Mouse (Mus musculus) small intestine, adult 2 months (tissue): Measurements from ENCODE around the gene Enpp5.

Experiments
- CTCF ChIP-seq: fragments of 200-500 bp; IDR thresholded peaks from 2 replicates; pipeline ENCODE4 v1.5.1; 2012; ENCODE audit warnings: low read depth, mild to moderate bottlenecking, control low read depth, inconsistent platforms, low read length, moderate library complexity, mixed read lengths; ENCODE audit not compliant: insufficient replicate concordance, insufficient read length; ENCODE audit errors: extremely low read depth
- POLR2A ChIP-seq: fragments of 200-500 bp; IDR thresholded peaks from 2 replicates; pipeline ENCODE4 v1.6.1; 2012; ENCODE audit warnings: low read depth, mild to moderate bottlenecking, control low read depth, inconsistent platforms, low read length, moderate library complexity

DNA sequence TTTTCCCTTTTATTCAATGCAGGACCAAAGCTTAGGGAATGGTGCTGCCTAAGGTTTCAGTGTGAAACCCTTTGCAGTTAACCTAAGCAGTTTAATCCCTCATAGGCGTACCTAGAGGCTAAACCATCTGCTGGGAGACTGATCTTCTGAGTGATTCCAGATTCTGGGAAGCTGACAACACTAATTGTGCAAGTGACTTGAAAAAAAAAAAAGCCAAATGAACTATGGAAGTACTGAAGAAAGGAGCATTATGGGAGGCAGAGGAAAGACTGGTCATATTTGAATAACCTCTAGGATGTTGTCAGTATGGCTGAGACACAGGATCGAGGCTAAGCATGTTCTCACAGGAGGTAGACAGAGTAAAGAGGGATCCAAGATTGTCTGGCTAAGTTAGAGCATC is 36.3 kb upstream of the Enpp5 start:
- TF ChIP-seq CTCF (no peak), POLR2A (no peak)
